Mouse (Mus musculus) c-Kit-negative CD71-positive TER-119-positive erythroid progenitor cells, embryonic 14.5 days (primary cell): ENCODE measurements around the gene Rab5b.
A peak's percentile ranks its signal among the peaks of the same experiment; 100 is the strongest.
"Not testable (repeated sequence)": the region's sequence is repeated elsewhere in the genome, so short reads cannot be mapped to it uniquely, and the experiment has no call there.

Source experiments
- DNase-seq: peaks from one replicate; pipeline ENCODE4 v3.0.0-alpha.2; 2013; ENCODE audit warnings: low read depth, low spot score

The Rab5b gene

GRCm38 (mm10) chr10:128642749-128643148, 53.3 kb downstream of the Rab5b start:
- no peak for DNase-seq

DNA sequence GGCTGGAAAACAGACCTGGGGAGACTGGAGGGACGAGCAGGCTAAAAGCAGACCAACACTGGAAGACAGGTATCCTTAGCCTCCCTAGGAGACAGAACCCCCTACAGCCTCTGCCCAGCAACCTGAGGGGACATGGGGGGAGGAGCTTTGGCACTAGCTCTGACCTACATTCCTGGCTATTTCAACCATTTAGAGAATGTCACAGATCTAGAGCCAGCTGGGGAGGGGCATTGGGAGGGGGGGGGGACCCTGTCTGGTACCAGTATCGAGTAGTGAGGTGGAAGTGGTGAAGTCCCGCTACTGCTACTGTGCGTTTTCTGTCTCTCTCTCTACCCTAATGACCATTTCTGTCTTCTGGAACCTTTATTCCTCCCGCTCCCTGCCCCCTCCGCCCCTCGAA, 54.2 kb downstream of the Rab5b start:
- DNase-seq = no peak

DNA sequence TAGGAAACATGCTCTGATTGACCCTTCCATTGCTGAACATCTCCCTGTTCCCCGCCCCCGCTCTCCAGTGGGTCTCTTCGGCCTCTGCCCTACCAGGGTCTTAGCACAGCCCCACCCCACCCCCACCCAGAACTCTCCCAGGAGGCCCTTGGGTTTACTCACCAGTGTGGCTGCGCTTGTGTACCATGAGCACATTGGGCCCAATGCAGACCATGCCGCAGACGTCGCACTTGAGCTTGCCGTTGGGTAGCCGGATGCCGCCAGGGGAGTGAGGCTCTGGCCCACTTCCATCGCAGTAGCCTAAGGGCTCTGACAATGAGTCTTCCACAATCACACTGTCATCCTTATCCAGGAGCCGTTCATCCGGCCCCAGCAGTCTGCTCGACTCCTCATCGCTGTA, 55.2 kb downstream of the Rab5b start:
- DNase-seq = no peak

DNA sequence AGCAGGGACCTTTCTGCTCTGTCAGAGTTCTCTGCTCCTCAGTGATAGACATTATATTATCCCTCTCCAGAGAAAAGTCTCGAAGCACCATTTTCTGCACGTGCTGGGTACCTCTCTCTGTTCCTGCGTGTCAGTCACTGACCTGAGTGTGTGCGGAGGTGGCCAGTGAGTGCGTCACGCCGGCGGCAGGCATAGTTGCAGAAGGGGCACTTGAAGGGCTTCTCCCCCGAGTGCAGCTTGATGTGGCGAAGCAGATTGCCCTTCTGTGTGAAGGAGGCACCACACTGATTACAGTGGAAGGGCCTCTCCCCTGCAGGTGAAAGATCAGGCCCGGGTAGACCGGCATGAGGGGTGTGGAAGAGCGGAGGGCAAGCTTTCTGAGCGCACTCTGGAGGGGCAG, 56.1 kb downstream of the Rab5b start:
- no peak for DNase-seq

GRCm38 (mm10) chr10:128637011-128637410, 59.1 kb downstream of the Rab5b start:
- no peak for DNase-seq

DNA sequence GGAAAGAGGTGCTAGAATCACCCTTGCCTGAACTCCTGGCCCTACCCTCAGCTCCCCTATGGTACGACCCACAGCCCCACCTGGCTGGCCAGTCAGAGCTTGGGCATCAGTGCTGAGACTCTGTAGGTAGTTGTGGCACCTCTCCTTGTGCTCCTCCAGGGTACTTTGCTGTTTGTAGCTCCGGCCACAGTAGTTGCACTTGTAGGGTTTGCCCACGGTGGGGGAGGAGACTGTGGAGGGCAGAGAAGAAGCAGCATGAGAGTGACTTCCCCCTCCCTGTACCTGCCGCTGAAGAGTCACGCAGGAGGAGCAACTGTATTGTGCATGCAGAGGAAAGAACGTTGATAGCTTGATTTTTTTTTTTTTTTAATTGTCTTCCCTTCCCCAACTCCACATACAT, 59.5 kb downstream of the Rab5b start:
- no peak for DNase-seq

GRCm38 (mm10) chr10:128635697-128636096, 60.4 kb downstream of the Rab5b start:
- no peak for DNase-seq

DNA sequence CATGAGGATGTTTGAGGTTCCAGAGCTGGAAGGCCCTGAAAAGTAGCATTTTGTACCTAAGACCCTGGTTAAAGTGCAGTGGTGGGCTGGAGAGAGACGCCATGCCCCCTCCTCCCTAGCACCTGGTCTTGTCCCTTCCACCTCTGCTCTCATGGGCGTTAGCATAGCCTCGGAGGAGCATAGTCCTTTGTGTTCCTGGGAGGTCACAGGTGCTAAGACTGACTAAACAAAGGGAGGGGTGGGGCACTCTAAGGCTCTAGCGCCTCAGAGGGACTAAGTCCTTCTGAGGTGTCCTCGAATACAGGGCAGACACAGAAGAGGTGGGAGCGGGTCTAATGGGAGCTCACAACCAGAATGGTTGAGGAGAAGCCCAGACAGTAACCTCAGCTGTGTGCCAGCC, 64.5 kb downstream of the Rab5b start:
- DNase-seq = no peak

DNA sequence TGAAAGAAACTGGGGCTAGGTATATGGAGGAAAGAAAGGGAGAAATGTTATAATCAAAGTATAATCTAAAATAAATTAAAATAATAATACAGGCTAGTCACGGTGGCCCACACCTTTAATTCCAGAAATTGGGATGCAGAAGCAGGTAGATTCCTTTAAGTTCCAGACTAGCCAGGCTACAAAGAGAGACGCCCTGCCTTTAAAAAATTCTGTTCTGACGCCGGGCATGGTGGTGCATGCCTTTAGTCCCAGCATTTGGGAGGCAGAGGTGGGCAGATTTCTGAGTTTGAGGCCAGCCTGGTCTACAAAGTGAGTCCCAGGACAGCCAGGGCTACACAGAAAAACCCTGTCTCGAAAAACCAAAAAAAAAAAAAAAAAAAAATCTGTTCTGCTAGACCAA, 65.8 kb downstream of the Rab5b start:
- DNase-seq = not testable (repeated sequence)

- peak; percentile 52 for DNase-seq
Observed at GRCm38 (mm10) chr10:128629746-128630145, 66.3 kb downstream of the Rab5b start.

DNA sequence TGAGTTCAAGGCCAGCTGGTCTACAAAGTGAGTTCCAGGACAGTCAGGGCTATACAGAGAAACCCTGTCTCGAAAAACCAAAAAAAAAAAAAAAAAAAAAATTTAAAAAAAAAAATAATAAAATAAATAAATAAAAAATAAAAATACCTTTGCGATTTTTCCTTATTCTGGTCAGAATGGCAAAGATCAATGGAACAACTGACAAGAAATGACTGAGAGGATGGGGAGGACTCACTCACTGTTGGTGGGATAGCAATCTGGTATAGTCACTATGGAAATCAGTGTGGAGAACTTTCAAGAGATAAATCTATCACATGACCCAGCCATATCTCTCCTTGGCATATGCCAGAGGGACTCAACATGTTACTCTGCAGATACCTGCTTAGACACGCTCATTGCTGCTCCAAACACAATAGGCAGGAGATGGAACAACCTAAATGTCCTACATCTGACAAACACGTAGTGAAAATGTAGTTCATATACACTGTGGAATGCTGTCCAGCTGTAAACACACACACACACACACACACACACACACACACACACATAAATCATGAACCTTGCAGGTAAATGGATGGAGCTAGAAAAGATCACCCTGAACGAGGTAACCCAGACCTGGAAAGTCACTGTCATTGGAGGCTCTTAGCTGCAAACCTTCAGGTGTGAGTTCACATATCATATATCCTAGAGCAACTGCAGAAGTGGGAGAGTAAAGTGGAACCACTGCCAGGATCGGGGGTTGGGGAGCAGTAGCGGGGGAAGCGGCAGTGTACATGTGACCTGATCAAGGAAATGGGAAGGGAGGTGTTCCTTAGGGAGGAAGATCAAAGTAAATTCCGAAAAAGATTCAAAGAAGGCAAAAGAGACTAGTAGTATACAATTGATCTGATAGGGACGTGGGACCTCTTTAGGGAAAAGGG, 68.4 kb downstream of the Rab5b start:
- DNase-seq = peak; percentile 37
